Mouse (Mus musculus): Measurements from ENCODE around the gene Ntrk3. TPM values are rescaled to one million over a fixed set of nuclear protein-coding genes. Genes with fewer than 3 reads are reported as not detected.

Ntrk3 gene
- total RNA-seq, 2 experiments from 2014 or later, result 26.7 to 52.1 TPM

- no peak for DNase-seq
Measured at GRCm38 (mm10) chr7:78443373-78444036, 294.3 kb downstream of the Ntrk3 start.

GRCm38 (mm10) chr7:78441706-78442105, 296.1 kb downstream of the Ntrk3 start:
- peak; percentile 35 for DNase-seq

- no peak for DNase-seq
Measured at GRCm38 (mm10) chr7:78440896-78441295, 296.9 kb downstream of the Ntrk3 start.

- no peak for DNase-seq
Measured at GRCm38 (mm10) chr7:78440476-78440875, 297.3 kb downstream of the Ntrk3 start.

- peak; percentile 34 for DNase-seq
Measured at GRCm38 (mm10) chr7:78439361-78440120, 298.3 kb downstream of the Ntrk3 start.

- no peak for DNase-seq
Measured at GRCm38 (mm10) chr7:78433617-78434144, 304.1 kb downstream of the Ntrk3 start.

- no peak for DNase-seq
Measured at GRCm38 (mm10) chr7:78431611-78432010, 306.2 kb downstream of the Ntrk3 start.

- no peak for DNase-seq
Measured at GRCm38 (mm10) chr7:78412172-78412571, 325.6 kb downstream of the Ntrk3 start.

GRCm38 (mm10) chr7:78409970-78410369, 327.8 kb downstream of the Ntrk3 start:
- DNase-seq, result no peak

GRCm38 (mm10) chr7:78406641-78407291, 331.0 kb downstream of the Ntrk3 start:
- DNase-seq, result no peak

GRCm38 (mm10) chr7:78404481-78404880, 333.3 kb downstream of the Ntrk3 start:
- no peak for DNase-seq

GRCm38 (mm10) chr7:78402495-78402894, 335.3 kb downstream of the Ntrk3 start:
- no peak for DNase-seq

- DNase-seq, result no peak
Measured at GRCm38 (mm10) chr7:78400219-78400618, 337.6 kb downstream of the Ntrk3 start.

GRCm38 (mm10) chr7:78398377-78398776, 339.4 kb downstream of the Ntrk3 start:
- no peak for DNase-seq

GRCm38 (mm10) chr7:78397215-78397614, 340.6 kb downstream of the Ntrk3 start:
- no peak for DNase-seq

GRCm38 (mm10) chr7:78390019-78390418, 347.8 kb downstream of the Ntrk3 start:
- DNase-seq, result no peak

GRCm38 (mm10) chr7:78388101-78388500, 349.7 kb downstream of the Ntrk3 start:
- DNase-seq, result no peak

GRCm38 (mm10) chr7:78385971-78386370, 351.8 kb downstream of the Ntrk3 start:
- no peak for DNase-seq

GRCm38 (mm10) chr7:78384111-78384510, 353.7 kb downstream of the Ntrk3 start:
- DNase-seq, result no peak

- peak; percentile 9 for DNase-seq
Measured at GRCm38 (mm10) chr7:78382126-78382525, 355.7 kb downstream of the Ntrk3 start.

- no peak for DNase-seq
Measured at GRCm38 (mm10) chr7:78379784-78380183, 358.0 kb downstream of the Ntrk3 start.

GRCm38 (mm10) chr7:78378306-78378705, 359.5 kb downstream of the Ntrk3 start:
- no peak for DNase-seq

GRCm38 (mm10) chr7:78376875-78377274, 360.9 kb downstream of the Ntrk3 start:
- DNase-seq, result no peak
